Mouse (Mus musculus): Measurements from ENCODE around the gene E030018B13Rik. TPM values are rescaled to one million over a fixed set of nuclear protein-coding genes. Genes with fewer than 3 reads are reported as not detected.

E030018B13Rik gene
- total and polyA plus RNA-seq, 3 experiments, result 0.07 TPM; not detected in 2

GRCm38 (mm10) chr7:63937236-63938065, 20.8 kb downstream of the E030018B13Rik start:
- TF ChIP-seq MAX (IDR thresholded peaks at IDR 0.05; ENCODE audit: low read length) (no peak), ETS1 (IDR thresholded peaks at IDR 0.05; ENCODE audit: low read depth, low read length) (peak; percentile 76), UBTF (IDR thresholded peaks at IDR 0.05; ENCODE audit: borderline replicate concordance, insufficient read depth, low read depth, low read length) (0 out of 2 replicates have a peak, but pooled peaks have one; percentile 27), EP300 (IDR thresholded peaks at IDR 0.05; ENCODE audit: low read depth in 1 of 2, low read length in 2 of 2) (no peak), MEF2A (IDR thresholded peaks at IDR 0.05; ENCODE audit: extremely low read depth, insufficient replicate concordance, low read depth, low read length, poor library complexity, severe bottlenecking) (no peak), BHLHE40 (IDR thresholded peaks at IDR 0.05; ENCODE audit: borderline replicate concordance, low read depth, low read length) (peak; percentile 45; the same call in 1 of the 2 replicates), MAZ (IDR thresholded peaks at IDR 0.05; ENCODE audit: low read depth, low read length) (peak; percentile 57; the same call in 1 of the 2 replicates), CTCF (IDR thresholded peaks at IDR 0.05 in 2 of 3, conservative IDR thresholded peaks at IDR 0.05 in 1 of 3; ENCODE audit: control insufficient read depth in 1 of 3, insufficient read depth in 1 of 3, low read depth in 2 of 3, low read length in 3 of 3, poor library complexity in 1 of 3, severe bottlenecking in 1 of 3) (no peak), GATA1 (IDR thresholded peaks at IDR 0.05; ENCODE audit: low read depth, low read length) (no peak), ZC3H11A (IDR thresholded peaks at IDR 0.05; ENCODE audit: low read depth, low read length) (no peak), POLR2AphosphoS2 (IDR thresholded peaks at IDR 0.05; ENCODE audit: low read length) (no peak), ZMIZ1 (IDR thresholded peaks at IDR 0.05; ENCODE audit: low read depth, low read length) (0 out of 2 replicates have a peak, but pooled peaks have one; percentile 5), ZKSCAN1 (IDR thresholded peaks at IDR 0.05; ENCODE audit: low read depth, low read length) (no peak), SIN3A (IDR thresholded peaks at IDR 0.05; ENCODE audit: low read length) (no peak), NELFE (IDR thresholded peaks at IDR 0.05; ENCODE audit: low read depth, low read length) (no peak), POLR2A (IDR thresholded peaks at IDR 0.05; ENCODE audit: control insufficient read depth in 1 of 2, insufficient read depth in 1 of 2, low read depth in 1 of 2, low read length in 2 of 2, poor library complexity in 1 of 2) (peak; percentile 16 to 33; a peak in 1 of 4 replicates), NRF1 (IDR thresholded peaks at IDR 0.05; ENCODE audit: insufficient read depth, low read depth, low read length, poor library complexity, severe bottlenecking) (0 out of 2 replicates have a peak, but pooled peaks have one; percentile 42), TCF12 (IDR thresholded peaks at IDR 0.05; ENCODE audit: low read depth, low read length) (0 out of 2 replicates have a peak, but pooled peaks have one; percentile 21), MAFK (IDR thresholded peaks at IDR 0.05; ENCODE audit: borderline replicate concordance, low read depth, low read length) (no peak), USF2 (IDR thresholded peaks at IDR 0.05; ENCODE audit: borderline replicate concordance in 1 of 2, insufficient read depth in 1 of 2, low read depth in 1 of 2, low read length in 2 of 2) (no peak), POLR2AphosphoS5 (IDR thresholded peaks at IDR 0.05; ENCODE audit: borderline replicate concordance, low read depth, low read length) (no peak), HCFC1 (IDR thresholded peaks at IDR 0.05; ENCODE audit: low read depth, low read length) (no peak), ELF1 (IDR thresholded peaks at IDR 0.05; ENCODE audit: low read depth, low read length) (no peak), JUND (IDR thresholded peaks at IDR 0.05; ENCODE audit: low read depth, low read length) (no peak), TBP (IDR thresholded peaks at IDR 0.05; ENCODE audit: low read depth, low read length) (no peak), CHD2 (IDR thresholded peaks at IDR 0.05; ENCODE audit: low read length) (no peak), USF1 (IDR thresholded peaks at IDR 0.05; ENCODE audit: low read depth, low read length) (0 out of 2 replicates have a peak, but pooled peaks have one; percentile 1)
- Histone ChIP-seq H3K36me3 (ENCODE audit: control insufficient read depth in 1 of 2, insufficient read depth in 2 of 2, low read length in 2 of 2) (peaks cover 0 to 38% of the 10 kb centered on the region in 2 experiments; a peak in 2 of 4 replicates), H3K27me3 (ENCODE audit: control insufficient read depth in 1 of 2, insufficient read depth in 2 of 2, low read length in 2 of 2) (no peaks in the 10 kb centered on the region), H3K4me1 (ENCODE audit: control insufficient read depth in 1 of 2, insufficient read depth in 2 of 2, low read length in 2 of 2) (peaks cover 36 to 39% of the 10 kb centered on the region in 2 experiments), H3K4me3 (ENCODE audit: control insufficient read depth in 1 of 2, insufficient read depth in 1 of 2, low read depth in 2 of 2, low read length in 2 of 2) (peak overlapping the region; percentile 77 to 96), H3K79me2 (ENCODE audit: control insufficient read depth, insufficient read depth, low read length, poor library complexity) (peaks cover 56% of the 10 kb centered on the region), H3K9me3 (replicated peaks; ENCODE audit: insufficient read depth, low read length) (no peaks in the 10 kb centered on the region), H3K27ac (ENCODE audit: control insufficient read depth, low read depth, low read length) (peak overlapping the region; percentile 89), H3K9ac (ENCODE audit: control insufficient read depth, low read depth, low read length, poor library complexity, severe bottlenecking) (peak overlapping the region; percentile 85)
- peak; percentile 88 for DNase-seq (ENCODE audit: low read depth, low spot score)

All from MEL (cell line).